Mouse (Mus musculus): Measurements from ENCODE around the gene Wdr1. TPM values are rescaled to one million over a fixed set of nuclear protein-coding genes. Genes with fewer than 3 reads are reported as not detected.
A peak's percentile ranks its signal among the peaks of the same experiment; 100 is the strongest.
"Not testable (repeated sequence)": the region's sequence is repeated elsewhere in the genome, so short reads cannot be mapped to it uniquely, and the experiment has no call there.

The Wdr1 gene
- polyA plus RNA-seq (2014; fragmentation: Nextera tagmentation; extraction: Ambion mirVana), result 241 and 247 TPM in 2 replicates

- H3K27ac ChIP-seq (replicated peaks; ENCODE audit: low read depth, low read length), result peak within 1 kb of the TSS; percentile 97
- H3K9ac ChIP-seq (ENCODE audit: low read depth, low read length), result peak within 1 kb of the TSS; percentile 92
- H3K36me3 ChIP-seq (ENCODE audit: control insufficient read depth, insufficient read depth, low read length), result peaks cover 19% of the 10 kb centered on the region
- peaks cover 15% of the 10 kb centered on the region for H3K4me1 ChIP-seq (ENCODE audit: control insufficient read depth, insufficient read depth, low read length)
- no peaks in the 10 kb centered on the region for H3K27me3 ChIP-seq (replicated peaks; ENCODE audit: control insufficient read depth, insufficient read depth, low read length)
- peak within 1 kb of the TSS; percentile 74 for H3K4me2 ChIP-seq (ENCODE audit: low read depth, low read length)
- ATAC-seq (ENCODE audit: low read depth) (no peak), DNase-seq (ENCODE audit: low spot score) (no peak)
- H3K4me3 ChIP-seq (ENCODE audit: low read depth, low read length), result peak within 1 kb of the TSS; percentile 78
- H3K9me3 ChIP-seq (ENCODE audit: control insufficient read depth, low read length), result no peaks in the 10 kb centered on the region
- WGBS, result 79% methylated on average over 2 of the region's 2 CpGs
Measured at GRCm38 (mm10) chr5:38563121-38563520, at the start of gene Wdr1. Gene Wdr1, minus strand, starts transcription at chr5:38563221.

DNA sequence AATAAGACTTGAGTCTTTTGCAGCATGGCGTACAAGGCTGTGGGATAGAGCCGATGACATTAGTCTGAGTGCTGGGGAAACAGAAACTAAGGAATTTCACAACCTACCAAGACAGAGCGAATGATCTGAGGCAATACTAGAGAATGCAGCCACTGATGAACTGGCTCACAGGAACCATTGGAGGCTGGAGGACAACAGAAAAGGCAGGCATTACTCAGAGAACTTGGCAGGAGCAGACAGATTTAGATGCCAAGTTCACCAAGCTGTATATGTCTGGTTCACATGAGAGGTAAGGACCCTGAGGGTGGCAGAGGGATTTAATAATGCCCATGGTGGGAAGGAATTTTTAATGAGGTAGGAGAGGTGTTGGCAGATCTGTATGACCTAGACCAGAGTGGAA, 48.1 kb upstream of the Wdr1 start:
- Histone ChIP-seq H3K9ac (ENCODE audit: low read depth, low read length) (no peak overlapping the region), H3K27ac (replicated peaks; ENCODE audit: low read depth, low read length) (no peak overlapping the region), H3K4me3 (ENCODE audit: low read depth, low read length) (no peak overlapping the region), H3K9me3 (ENCODE audit: control insufficient read depth, low read length) (no peaks in the 10 kb centered on the region), H3K4me1 (ENCODE audit: control insufficient read depth, insufficient read depth, low read length) (no peaks in the 10 kb centered on the region), H3K27me3 (replicated peaks; ENCODE audit: control insufficient read depth, insufficient read depth, low read length) (no peaks in the 10 kb centered on the region), H3K4me2 (ENCODE audit: low read depth, low read length) (no peak overlapping the region), H3K36me3 (ENCODE audit: control insufficient read depth, insufficient read depth, low read length) (no peaks in the 10 kb centered on the region)
- 83% methylated on average over 3 of the region's 3 CpGs for WGBS
- no peak for ATAC-seq (ENCODE audit: low read depth)
- no peak for DNase-seq (ENCODE audit: low spot score)

DNA sequence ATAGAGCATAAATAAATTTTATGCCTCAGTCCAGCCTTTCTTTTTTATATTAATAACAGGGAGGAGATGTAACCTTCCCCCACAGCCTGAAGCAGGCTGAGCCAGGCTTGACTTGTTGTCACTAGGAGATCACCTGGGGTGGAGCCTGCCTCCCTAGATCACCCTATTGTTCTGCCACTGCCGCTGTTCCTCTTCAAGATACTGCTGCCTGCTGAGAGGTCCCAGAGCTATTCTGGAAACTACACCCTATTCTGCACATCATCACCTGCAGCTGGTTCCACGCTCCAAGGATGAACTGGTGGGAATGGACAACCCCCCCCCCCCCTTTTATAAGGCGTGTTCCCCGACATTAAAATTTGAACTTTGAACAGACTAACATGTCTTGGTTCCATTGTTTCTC, 45.2 kb upstream of the Wdr1 start:
- ATAC-seq (ENCODE audit: low read depth); H3K9ac ChIP-seq (ENCODE audit: low read depth, low read length); H3K4me2 ChIP-seq (ENCODE audit: low read depth, low read length); H3K9me3 ChIP-seq (ENCODE audit: control insufficient read depth, low read length); H3K36me3 ChIP-seq (ENCODE audit: control insufficient read depth, insufficient read depth, low read length); H3K27ac ChIP-seq (replicated peaks; ENCODE audit: low read depth, low read length); H3K27me3 ChIP-seq (replicated peaks; ENCODE audit: control insufficient read depth, insufficient read depth, low read length); DNase-seq (ENCODE audit: low spot score); H3K4me1 ChIP-seq (ENCODE audit: control insufficient read depth, insufficient read depth, low read length); H3K4me3 ChIP-seq (ENCODE audit: low read depth, low read length): not testable (repeated sequence)
- WGBS, result 87% methylated on average over 4 of the region's 4 CpGs

DNA sequence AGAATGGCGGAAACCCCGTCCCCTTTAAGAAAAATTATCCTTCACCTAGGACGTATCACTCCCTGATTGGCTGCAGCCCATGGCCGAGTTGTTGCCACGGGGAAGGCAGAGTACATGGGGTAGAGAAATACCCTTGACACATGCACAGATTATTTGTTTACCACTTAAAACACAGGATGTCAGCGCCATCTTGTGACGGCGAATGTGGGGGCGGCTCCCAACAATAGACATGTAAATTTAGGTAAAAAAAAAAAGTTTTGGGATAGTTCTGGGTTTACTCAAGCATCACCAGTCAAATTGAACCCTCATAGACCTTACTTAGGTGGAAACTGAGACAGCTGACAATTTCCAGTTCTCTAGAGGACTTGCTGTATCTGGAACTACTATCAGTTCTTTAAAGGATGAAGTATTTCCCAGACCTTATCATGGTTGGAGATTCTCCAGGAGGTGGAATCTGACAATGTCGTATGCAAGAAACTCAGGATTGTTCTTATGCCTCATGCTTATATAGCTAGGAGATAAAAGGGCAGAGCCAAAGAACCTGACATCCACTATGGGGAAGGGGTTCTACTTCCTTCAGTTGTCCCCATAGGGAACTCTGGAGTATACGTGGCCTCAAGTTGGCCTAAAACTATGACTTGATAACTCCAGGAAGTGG, 35.8 kb upstream of the Wdr1 start:
- H3K36me3 ChIP-seq (ENCODE audit: control insufficient read depth, insufficient read depth, low read length), result no peaks in the 10 kb centered on the region
- H3K9ac ChIP-seq (ENCODE audit: low read depth, low read length), result no peak overlapping the region
- peak; percentile 47 for DNase-seq (ENCODE audit: low spot score)
- no peaks in the 10 kb centered on the region for H3K4me1 ChIP-seq (ENCODE audit: control insufficient read depth, insufficient read depth, low read length)
- peak overlapping the region; percentile 38; the same call in 1 of the 2 replicates for H3K4me2 ChIP-seq (ENCODE audit: low read depth, low read length)
- ATAC-seq (ENCODE audit: low read depth), result peak; percentile 63
- H3K27ac ChIP-seq (replicated peaks; ENCODE audit: low read depth, low read length), result peak overlapping the region; percentile 63
- peak overlapping the region; percentile 30 for H3K4me3 ChIP-seq (ENCODE audit: low read depth, low read length)
- WGBS, result 59% methylated on average over 11 of the region's 11 CpGs
- H3K27me3 ChIP-seq (replicated peaks; ENCODE audit: control insufficient read depth, insufficient read depth, low read length), result no peaks in the 10 kb centered on the region
- no peaks in the 10 kb centered on the region for H3K9me3 ChIP-seq (ENCODE audit: control insufficient read depth, low read length)

DNA sequence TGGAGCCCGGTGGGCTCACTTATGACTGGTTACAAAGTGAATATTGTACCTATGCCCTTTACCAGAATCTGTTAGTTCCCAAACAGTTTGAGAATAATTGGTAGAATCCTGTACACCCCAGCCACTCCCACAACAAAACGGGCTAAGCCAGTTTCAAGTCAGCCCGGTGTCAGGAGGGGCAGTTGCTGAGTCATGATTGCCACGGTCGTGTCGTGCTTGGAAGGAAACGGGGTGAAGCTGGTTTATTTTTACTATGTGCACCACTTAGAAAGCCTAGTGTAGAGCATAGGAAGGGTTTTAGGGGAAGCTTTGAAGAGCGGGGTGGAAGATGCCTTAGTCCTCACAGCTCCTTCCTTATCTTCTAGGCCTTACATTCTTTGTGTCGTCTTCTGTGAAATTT, 25.9 kb upstream of the Wdr1 start:
- no peaks in the 10 kb centered on the region for H3K27me3 ChIP-seq (replicated peaks; ENCODE audit: control insufficient read depth, insufficient read depth, low read length)
- H3K36me3 ChIP-seq (ENCODE audit: control insufficient read depth, insufficient read depth, low read length), result no peaks in the 10 kb centered on the region
- peak; percentile 54 for DNase-seq (ENCODE audit: low spot score)
- no peak overlapping the region for H3K4me3 ChIP-seq (ENCODE audit: low read depth, low read length)
- no peak overlapping the region for H3K27ac ChIP-seq (replicated peaks; ENCODE audit: low read depth, low read length)
- H3K4me1 ChIP-seq (ENCODE audit: control insufficient read depth, insufficient read depth, low read length), result no peaks in the 10 kb centered on the region
- 51% methylated on average over 9 of the region's 9 CpGs for WGBS
- H3K9ac ChIP-seq (ENCODE audit: low read depth, low read length), result no peak overlapping the region
- no peaks in the 10 kb centered on the region for H3K9me3 ChIP-seq (ENCODE audit: control insufficient read depth, low read length)
- H3K4me2 ChIP-seq (ENCODE audit: low read depth, low read length), result no peak overlapping the region
- ATAC-seq (ENCODE audit: low read depth), result no peak

GRCm38 (mm10) chr5:38585450-38585849, 22.4 kb upstream of the Wdr1 start:
- ATAC-seq (ENCODE audit: low read depth), result no peak
- H3K4me3 ChIP-seq (ENCODE audit: low read depth, low read length), result no peak overlapping the region
- no peaks in the 10 kb centered on the region for H3K4me1 ChIP-seq (ENCODE audit: control insufficient read depth, insufficient read depth, low read length)
- no peak overlapping the region for H3K27ac ChIP-seq (replicated peaks; ENCODE audit: low read depth, low read length)
- no peaks in the 10 kb centered on the region for H3K36me3 ChIP-seq (ENCODE audit: control insufficient read depth, insufficient read depth, low read length)
- WGBS, result 67% methylated on average over 2 of the region's 2 CpGs
- no peak overlapping the region for H3K9ac ChIP-seq (ENCODE audit: low read depth, low read length)
- H3K4me2 ChIP-seq (ENCODE audit: low read depth, low read length), result no peak overlapping the region
- DNase-seq (ENCODE audit: low spot score), result no peak
- H3K27me3 ChIP-seq (replicated peaks; ENCODE audit: control insufficient read depth, insufficient read depth, low read length), result no peaks in the 10 kb centered on the region
- no peaks in the 10 kb centered on the region for H3K9me3 ChIP-seq (ENCODE audit: control insufficient read depth, low read length)

- no peak overlapping the region for H3K4me3 ChIP-seq (ENCODE audit: low read depth, low read length)
- no peaks in the 10 kb centered on the region for H3K9me3 ChIP-seq (ENCODE audit: control insufficient read depth, low read length)
- no peak for DNase-seq (ENCODE audit: low spot score)
- H3K4me2 ChIP-seq (ENCODE audit: low read depth, low read length), result no peak overlapping the region
- WGBS, result 74% methylated on average over 4 of the region's 4 CpGs
- no peaks in the 10 kb centered on the region for H3K4me1 ChIP-seq (ENCODE audit: control insufficient read depth, insufficient read depth, low read length)
- no peak for ATAC-seq (ENCODE audit: low read depth)
- H3K36me3 ChIP-seq (ENCODE audit: control insufficient read depth, insufficient read depth, low read length), result no peaks in the 10 kb centered on the region
- no peaks in the 10 kb centered on the region for H3K27me3 ChIP-seq (replicated peaks; ENCODE audit: control insufficient read depth, insufficient read depth, low read length)
- H3K9ac ChIP-seq (ENCODE audit: low read depth, low read length), result no peak overlapping the region
- H3K27ac ChIP-seq (replicated peaks; ENCODE audit: low read depth, low read length), result no peak overlapping the region
Measured at GRCm38 (mm10) chr5:38583026-38583425, 20.0 kb upstream of the Wdr1 start.

DNA sequence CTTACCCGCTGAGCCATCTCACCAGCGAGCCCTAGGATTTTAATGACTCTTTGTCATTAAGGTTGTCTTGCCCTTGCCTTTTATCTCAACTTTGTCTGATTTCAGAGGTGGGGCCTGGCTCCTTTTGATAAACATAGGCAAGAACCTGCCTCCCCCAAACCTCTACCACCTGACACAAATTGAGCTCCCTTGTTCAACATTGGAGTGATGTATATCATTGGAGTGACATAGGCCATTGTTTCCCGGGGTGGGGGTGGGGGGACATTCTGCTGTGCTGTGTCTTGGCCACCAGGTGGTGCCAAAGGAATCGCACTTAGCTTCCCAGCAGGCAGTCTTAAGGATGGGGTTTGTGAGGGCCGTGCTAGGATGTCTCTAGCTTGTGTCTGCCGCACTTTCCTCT, 17.7 kb upstream of the Wdr1 start:
- H3K36me3 ChIP-seq (ENCODE audit: control insufficient read depth, insufficient read depth, low read length), result no peaks in the 10 kb centered on the region
- ATAC-seq (ENCODE audit: low read depth), result peak; percentile 79
- H3K4me1 ChIP-seq (ENCODE audit: control insufficient read depth, insufficient read depth, low read length), result no peaks in the 10 kb centered on the region
- H3K4me3 ChIP-seq (ENCODE audit: low read depth, low read length), result no peak overlapping the region
- H3K9me3 ChIP-seq (ENCODE audit: control insufficient read depth, low read length), result no peaks in the 10 kb centered on the region
- WGBS, result 32% methylated on average over 6 of the region's 6 CpGs
- H3K27me3 ChIP-seq (replicated peaks; ENCODE audit: control insufficient read depth, insufficient read depth, low read length), result no peaks in the 10 kb centered on the region
- DNase-seq (ENCODE audit: low spot score), result peak; percentile 60
- H3K9ac ChIP-seq (ENCODE audit: low read depth, low read length), result no peak overlapping the region
- H3K27ac ChIP-seq (replicated peaks; ENCODE audit: low read depth, low read length), result no peak overlapping the region
- H3K4me2 ChIP-seq (ENCODE audit: low read depth, low read length), result no peak overlapping the region

- Histone ChIP-seq H3K27ac (replicated peaks; ENCODE audit: low read depth, low read length) (no peak overlapping the region), H3K27me3 (replicated peaks; ENCODE audit: control insufficient read depth, insufficient read depth, low read length) (no peaks in the 10 kb centered on the region), H3K9me3 (ENCODE audit: control insufficient read depth, low read length) (no peaks in the 10 kb centered on the region), H3K36me3 (ENCODE audit: control insufficient read depth, insufficient read depth, low read length) (no peaks in the 10 kb centered on the region), H3K9ac (ENCODE audit: low read depth, low read length) (no peak overlapping the region), H3K4me3 (ENCODE audit: low read depth, low read length) (no peak overlapping the region), H3K4me2 (ENCODE audit: low read depth, low read length) (no peak overlapping the region), H3K4me1 (ENCODE audit: control insufficient read depth, insufficient read depth, low read length) (no peaks in the 10 kb centered on the region)
- no peak for ATAC-seq (ENCODE audit: low read depth)
- WGBS, result 77% methylated on average over 2 of the region's 2 CpGs
- no peak for DNase-seq (ENCODE audit: low spot score)
Measured at GRCm38 (mm10) chr5:38570876-38571275, 7.9 kb upstream of the Wdr1 start.
